Mouse (Mus musculus): ENCODE results near the gene Rora.

- TF ChIP-seq CTCF (IDR thresholded peaks at IDR 0.05; ENCODE audit: low read depth) (no peak), EP300 (optimal IDR thresholded peaks at IDR 0.05) (no peak)
Observed at GRCm38 (mm10) chr9:69431863-69432555, 778.4 kb downstream of the Rora start.

All from stomach, postnatal 0 days (tissue).